Mouse (Mus musculus): ENCODE results near the gene Ttc30b.
"Not testable (repeated sequence)": the region's sequence is repeated elsewhere in the genome, so short reads cannot be mapped to it uniquely, and the experiment has no call there.

Gene Ttc30b

DNA sequence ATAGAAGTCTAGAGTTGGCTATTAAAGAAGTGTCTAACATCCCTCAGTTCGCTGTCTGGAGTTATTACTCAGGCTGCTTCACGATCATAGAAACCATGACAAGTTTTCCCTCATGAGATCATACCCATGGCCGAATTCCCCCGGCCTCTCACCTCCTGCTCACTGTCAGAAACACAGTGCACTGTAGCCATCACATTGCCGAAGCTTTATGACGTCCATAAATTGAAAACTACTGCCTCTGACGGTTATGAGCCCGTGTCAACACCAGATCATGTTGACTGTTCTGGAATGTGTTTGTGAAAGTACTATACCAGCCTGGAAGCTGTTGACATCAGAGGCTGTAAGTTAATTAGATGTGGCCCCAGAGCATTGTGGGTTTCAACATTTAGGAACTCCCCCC lies 12.3 kb upstream of the Ttc30b start:
- no peak for DNase-seq (ENCODE audit: low read depth)

DNA sequence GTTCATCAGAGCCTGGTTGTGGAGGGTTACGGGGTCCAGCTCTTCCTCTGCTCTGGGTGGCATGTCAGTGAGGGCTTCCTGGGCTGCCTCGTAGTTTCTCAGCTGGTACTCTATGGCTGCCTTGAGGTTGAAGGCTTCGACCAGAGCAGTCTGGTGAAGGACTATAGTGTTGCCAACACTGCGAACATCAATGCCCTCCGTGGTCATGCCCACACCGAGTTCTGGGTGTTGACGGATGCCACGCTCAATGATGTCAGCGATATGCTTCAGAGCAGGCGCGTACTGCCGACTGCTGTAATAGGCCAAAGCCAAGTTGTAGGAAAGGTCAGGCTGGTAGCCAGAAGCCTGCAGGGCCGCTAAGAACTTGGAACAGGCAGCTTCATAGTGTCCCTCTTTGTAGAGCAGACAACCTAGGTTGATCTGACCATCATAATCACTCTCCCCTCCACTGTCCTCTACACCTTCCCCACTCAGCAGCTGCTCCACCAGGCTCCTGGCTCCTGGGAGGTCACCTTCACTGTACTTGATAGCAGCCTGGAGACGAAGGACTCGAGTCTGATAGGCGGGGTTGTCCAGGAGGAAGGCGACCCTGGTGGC lies 767 bp downstream of the Ttc30b start:
- not testable (repeated sequence) for DNase-seq (ENCODE audit: low read depth)

DNA sequence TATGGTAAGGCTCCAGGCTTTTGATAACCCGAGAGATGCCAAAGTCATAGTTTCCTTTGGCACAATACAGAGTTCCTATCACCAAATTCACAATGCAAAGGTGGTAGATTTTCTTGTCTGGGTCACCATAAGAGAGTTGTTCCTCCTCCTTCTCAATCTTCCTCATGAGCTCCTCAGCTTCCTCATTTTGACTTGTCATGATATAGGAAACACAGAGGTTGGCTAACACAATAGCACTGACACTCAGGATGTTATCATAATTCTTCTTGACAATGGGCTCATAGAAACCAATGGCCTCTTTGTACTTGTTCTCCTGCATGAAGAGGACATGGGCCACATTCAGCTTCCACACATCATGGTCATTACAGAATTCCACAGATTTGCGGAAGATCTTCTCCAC lies 1.7 kb downstream of the Ttc30b start:
- DNase-seq (ENCODE audit: low read depth): not testable (repeated sequence)

DNA sequence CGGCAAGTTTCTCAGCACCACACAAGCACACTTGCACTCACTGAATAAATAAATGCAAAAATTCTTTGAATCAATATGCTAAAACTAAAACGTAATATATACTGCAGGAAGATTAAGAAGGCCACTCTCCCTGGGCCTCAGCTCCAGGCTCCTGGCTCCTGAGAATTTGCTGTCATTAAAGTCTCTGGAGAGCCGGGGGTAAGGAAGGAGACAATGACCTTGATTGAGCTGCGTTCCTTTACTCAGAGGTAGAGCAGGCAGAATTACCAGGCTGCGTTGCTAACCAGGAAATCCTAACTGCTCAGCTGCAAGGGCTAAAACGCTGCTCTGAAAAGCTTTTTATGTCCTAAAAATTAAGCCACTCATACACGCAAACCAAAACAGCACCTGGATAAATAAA lies 4.8 kb downstream of the Ttc30b start:
- no peak for DNase-seq (ENCODE audit: low read depth)

DNA sequence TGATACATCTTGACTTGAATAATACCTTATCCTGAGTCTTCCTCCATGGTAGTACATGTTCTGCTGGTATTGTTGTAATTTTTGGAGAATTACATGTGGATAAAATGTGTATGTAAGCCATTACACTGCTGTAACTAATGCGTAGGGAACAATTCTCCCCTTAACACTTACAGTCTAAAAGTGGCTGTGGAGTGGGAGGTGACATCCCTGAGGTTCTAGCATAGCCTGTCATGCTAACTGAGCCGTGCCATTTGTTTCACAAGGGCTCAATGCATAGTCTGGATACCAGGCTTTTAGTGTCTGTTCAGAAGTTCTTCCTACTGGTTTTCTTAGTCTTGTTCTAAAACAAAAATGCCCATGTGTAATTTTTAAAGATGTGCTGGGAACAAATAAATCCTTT lies 7.4 kb downstream of the Ttc30b start:
- no peak for DNase-seq (ENCODE audit: low read depth)

DNA sequence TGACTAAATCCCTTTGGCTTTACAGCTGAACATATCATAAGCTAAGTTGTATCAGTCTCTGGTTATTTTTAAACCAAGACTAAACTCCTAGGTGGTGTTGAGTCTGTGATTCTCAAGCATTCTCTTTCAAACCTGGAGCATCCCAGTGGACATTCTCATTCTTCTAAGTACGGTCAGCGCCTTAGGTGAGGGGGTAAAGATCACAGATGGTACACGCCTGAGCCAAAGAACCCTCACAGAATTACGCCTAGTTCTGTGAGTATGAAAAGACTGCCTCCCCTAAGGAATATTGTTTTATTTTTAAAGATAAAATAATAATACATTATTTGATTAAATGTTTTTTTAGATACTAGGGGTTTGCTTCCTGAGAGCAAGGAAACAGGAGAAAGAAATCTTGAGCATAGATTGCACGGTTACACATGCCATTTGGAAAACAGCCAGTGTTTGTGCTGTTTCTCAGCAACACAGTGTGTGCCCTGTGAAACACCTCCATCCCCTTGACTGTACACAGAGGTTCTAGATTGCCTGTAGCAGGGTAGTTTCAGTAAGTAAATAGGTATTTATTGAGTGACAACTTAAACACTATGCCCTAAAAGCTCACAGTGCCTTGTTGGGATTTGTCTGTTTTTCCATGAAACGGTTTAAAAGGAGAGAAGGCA lies 8.5 kb downstream of the Ttc30b start:
- no peak for DNase-seq (ENCODE audit: low read depth)

DNA sequence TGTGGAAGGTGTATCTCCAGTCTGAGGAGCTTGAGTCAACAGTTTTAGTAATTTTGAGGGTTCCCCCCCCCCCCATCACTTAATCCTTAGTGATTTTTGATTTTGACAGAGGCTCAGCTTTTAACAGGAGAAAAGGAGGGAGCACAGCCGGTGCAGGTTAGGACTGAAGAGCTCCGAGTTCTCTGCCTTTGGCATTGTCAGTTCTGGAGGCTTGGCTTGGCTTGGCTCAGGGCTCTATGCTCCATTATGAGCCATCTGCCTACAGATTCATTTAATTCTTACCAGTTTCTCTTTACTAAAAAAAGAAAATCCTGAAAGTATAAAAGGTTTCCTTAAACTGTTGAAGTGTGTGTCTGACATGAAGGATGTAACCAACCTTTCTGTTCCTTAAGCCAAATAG lies 9.2 kb downstream of the Ttc30b start:
- DNase-seq (ENCODE audit: low read depth): no peak

DNA sequence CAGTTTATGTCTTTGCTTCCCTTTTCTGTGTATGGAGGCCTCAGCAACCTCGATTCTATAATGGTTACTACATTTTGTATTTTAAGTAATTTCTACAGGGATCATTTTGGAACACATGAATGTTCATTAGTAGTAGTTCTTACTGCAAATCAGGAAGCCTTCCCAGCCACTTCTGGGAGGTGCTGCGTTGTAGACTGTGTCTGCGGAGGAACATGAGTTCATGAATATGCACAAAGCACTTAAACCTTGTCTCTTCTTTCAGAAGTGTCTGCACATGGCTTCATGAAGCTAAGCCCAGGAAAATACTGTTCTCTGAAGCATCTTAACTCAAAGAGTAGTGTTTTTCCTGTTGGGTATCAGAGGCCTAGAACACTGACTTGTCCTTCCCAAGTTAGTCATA lies 10.4 kb downstream of the Ttc30b start:
- DNase-seq (ENCODE audit: low read depth): no peak

DNA sequence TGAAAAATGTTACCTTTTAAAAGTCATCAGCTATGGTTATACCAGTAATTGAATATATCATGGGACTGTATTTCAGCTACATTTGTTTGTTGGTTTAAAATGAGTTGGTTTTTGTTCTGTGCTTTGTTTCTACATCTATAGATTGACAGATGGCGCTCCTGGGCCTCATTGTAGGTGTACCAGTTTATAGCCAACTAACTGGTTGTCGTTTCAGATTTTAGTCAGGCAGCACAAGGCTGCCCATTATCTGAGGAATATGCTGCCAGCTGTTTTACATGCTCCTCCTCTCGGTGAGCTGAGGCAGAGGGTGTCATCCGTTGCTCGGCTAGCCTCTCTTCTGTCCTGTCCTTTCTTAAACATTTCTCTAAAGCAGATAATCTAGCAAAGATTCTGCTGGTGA lies 12.3 kb downstream of the Ttc30b start:
- DNase-seq (ENCODE audit: low read depth): no peak

DNA sequence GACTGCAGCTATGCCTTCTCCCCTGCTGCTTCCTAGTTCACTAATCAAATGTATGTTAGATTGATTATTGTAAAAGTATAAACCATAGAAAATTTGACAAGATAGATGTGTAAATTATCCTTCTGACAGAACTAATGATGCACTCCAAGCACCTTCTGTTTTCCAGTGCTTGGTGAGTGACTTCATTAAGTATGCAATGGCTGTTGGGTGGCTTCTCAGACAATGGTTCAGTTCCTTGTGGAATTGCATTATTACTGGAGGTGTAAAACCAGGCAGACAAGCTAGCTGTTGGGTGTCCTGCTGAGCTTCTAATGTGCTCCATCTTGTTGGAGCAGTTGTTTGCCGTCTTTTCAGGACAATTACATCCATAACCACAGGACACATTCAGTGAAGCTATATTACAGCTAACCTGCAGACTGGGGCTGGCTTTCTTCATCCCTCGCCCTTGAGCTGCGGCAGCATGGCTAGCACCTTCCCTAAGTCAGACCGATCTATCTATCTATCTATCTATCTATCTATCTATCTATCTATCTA lies 14.5 kb downstream of the Ttc30b start:
- DNase-seq (ENCODE audit: low read depth): no peak

DNA sequence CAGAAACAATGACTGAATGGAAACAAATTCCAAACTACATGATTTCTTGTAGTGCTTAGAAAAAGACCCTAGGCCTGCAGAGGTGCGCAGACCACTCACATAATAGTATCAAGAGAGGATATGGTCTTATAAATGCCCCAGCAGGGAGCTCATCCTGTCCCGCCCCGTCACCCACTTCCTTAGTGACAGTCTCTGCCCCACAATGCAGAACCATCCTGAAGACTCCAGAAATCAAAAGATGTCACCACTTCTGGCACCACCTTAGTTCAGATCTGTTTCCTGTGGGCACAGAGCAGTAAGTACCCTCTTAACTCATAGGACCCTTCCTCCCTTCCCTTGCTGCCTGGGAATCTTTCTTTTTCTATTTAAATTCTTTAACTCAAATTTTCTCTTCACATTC lies 23.3 kb downstream of the Ttc30b start:
- DNase-seq (ENCODE audit: low read depth): no peak

DNA sequence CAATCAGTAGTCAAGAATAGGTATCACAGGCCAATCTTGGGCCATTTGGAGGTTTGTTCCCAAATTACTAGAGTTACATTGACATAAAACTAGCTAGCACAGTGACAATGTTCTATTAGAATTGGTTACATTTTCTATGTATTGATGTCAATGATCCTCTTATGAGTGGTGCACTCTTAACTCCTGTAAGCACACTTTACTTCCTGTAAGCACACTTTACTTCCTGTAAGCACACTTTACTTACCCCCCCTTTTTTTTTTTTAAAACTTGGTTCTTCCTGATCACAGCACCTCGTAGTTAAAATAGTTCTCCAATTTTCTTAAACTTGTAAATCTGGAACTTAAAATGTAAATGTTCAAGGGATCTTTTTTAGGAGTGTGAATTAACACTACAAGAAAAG lies 31.2 kb downstream of the Ttc30b start:
- no peak for DNase-seq (ENCODE audit: low read depth)

DNA sequence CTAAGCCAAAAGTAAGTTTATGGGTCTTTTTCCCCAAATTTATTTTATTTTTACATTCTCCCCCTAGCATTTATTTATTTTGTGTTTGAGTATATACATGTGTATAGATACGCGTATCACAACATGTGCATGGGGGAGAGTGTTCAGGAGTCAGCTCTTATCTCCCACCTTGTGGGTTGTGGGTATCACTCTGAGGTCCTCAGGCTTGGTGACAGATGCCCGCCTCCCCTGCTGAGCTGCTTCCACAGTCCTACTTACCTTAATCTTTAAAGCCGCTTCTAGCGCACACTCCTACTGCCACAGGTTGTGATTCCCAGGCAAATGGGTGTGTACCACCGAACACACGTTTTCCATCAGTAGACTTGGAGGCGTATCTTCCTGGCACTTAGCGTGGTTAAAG lies 36.5 kb downstream of the Ttc30b start:
- DNase-seq (ENCODE audit: low read depth): no peak

DNA sequence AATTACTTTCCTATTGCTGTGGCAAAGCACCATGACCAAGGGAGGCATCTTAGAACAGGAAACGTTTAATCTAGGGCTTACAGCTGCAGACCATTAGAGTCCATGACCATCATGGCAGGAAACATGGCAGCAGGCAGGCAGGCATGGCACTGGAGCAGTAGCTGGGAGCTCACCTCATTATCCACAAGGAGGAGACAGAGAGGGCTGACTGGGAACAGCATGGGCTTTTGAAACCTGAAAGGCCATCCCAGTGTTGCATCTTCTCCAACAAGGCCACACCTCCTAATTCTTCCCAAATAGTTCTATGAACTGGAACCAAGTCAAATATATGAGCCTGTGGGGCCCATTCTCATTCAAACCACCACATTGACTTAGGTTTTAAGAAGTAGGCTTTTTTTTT lies 38.1 kb downstream of the Ttc30b start:
- DNase-seq (ENCODE audit: low read depth): no peak

DNA sequence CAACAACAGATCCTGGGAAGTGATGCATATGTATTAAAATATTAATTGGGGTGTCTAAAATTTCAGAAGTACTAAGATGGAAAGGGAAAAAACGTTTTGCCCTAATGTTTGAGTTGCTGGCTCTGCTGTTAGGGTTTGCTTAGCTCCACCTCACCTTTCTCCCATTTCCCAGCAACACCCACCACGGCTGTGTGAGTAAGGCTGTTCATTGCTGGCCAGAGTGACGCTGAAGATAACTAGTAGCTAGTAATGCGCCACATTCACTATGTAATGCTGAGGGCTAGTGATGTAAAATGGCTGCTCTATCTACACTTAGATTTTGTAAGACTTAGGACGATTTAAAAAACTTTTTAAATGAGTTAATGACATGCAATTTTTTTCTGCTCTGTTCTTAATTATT lies 42.7 kb downstream of the Ttc30b start:
- DNase-seq (ENCODE audit: low read depth): no peak

DNA sequence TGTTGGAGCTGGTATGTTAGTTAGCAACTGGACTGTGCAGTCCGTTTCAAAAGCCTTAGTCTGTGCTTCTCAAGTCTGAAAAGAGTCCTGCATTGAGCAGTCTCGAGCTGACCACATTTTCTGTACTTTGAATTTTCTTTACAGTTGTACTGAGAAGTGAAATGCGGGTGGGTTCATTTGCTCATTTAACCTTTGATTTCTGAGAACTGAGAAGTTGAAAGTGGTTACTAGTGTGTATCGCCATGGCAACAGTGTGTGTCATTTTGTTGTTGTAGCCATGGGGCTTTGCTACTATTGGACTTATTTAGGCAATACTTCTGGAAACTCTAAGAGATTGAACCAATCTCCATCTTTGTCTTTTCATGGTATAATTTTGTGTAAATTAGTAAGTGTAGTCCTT lies 46.4 kb downstream of the Ttc30b start:
- peak; percentile 12 for DNase-seq (ENCODE audit: low read depth)

Data from c-Kit-positive CD71-negative TER-119-negative erythroid progenitor cells, embryonic 14.5 days (primary cell).